Mouse (Mus musculus) intestine, embryonic 14.5 days (tissue): ENCODE measurements around the gene Rap1gap2. TPM values are rescaled to one million over a fixed set of nuclear protein-coding genes. Genes with fewer than 3 reads are reported as not detected.
A peak's percentile ranks its signal among the peaks of the same experiment; 100 is the strongest.

Experiments used
- ATAC-seq: fragments of 200-750 bp; cut with Nextera tagmentation; replicated peaks from 2 replicates; pipeline ENCODE4 v1.8.0; 2017; ENCODE audit warnings: low read depth, moderate number of reproducible peaks, moderate TSS enrichment, moderate library complexity; ENCODE audit not compliant: low FRiP score, low TSS enrichment
- DNase-seq: peaks from one replicate; pipeline ENCODE4 v3.0.0-alpha.2; 2018; ENCODE audit warnings: low spot score
- H3K27ac ChIP-seq: fragments of 300-500 bp; sonication (generic); 2 replicates; pipeline ENCODE4 v1.5.1; 2014; ENCODE audit warnings: low read depth, mild to moderate bottlenecking, control low read depth
- H3K27me3 ChIP-seq: fragments of 300-500 bp; sonication (generic); replicated peaks from 2 replicates; pipeline ENCODE4 v1.6.1; 2014; ENCODE audit warnings: low read length, control low read depth; ENCODE audit not compliant: control insufficient read depth, insufficient read depth
- H3K36me3 ChIP-seq: fragments of 300-500 bp; sonication (generic); 2 replicates; pipeline ENCODE4 v1.6.1; 2014; ENCODE audit warnings: low read length, control low read depth; ENCODE audit not compliant: control insufficient read depth, insufficient read depth
- H3K4me1 ChIP-seq: fragments of 300-500 bp; sonication (generic); replicated peaks from 2 replicates; pipeline ENCODE4 v1.6.1; 2014; ENCODE audit warnings: low read length, control low read depth, mixed read lengths; ENCODE audit not compliant: control insufficient read depth, insufficient read depth
- H3K4me2 ChIP-seq: fragments of 300-500 bp; sonication (generic); 2 replicates; pipeline ENCODE4 v1.6.1; 2014; ENCODE audit warnings: low read length
- H3K4me3 ChIP-seq: fragments of 300-500 bp; sonication (generic); 2 replicates; pipeline ENCODE4 v1.5.1; 2014; ENCODE audit warnings: low read depth, low read length, control low read depth, mixed read lengths
- H3K9ac ChIP-seq: fragments of 300-500 bp; sonication (generic); 2 replicates; pipeline ENCODE4 v1.6.1; 2014; ENCODE audit warnings: mild to moderate bottlenecking, low read length
- H3K9me3 ChIP-seq: fragments of 300-500 bp; sonication (generic); 2 replicates; pipeline ENCODE4 v1.6.1; 2016; ENCODE audit warnings: low read length, control low read depth; ENCODE audit not compliant: control insufficient read depth
- WGBS: fragments of 180-500 bp; shearing (Covaris S2); extraction: QIAGEN DNeasy Blood & Tissue Kit; methylation state at CpG from one replicate; pipeline ENCODE4 v1.1.7; 2014; 5-methylcytosine and 5-hydroxymethylcytosine counted together
- polyA plus RNA-seq: library from polyadenylated mRNA; unstranded; fragments of >200 nt; fragmentation: Nextera tagmentation; extraction: Ambion mirVana; gene quantifications from 2 replicates; pipeline ENCODE4 v1.2.1, GENCODE M21; 2014

Gene Rap1gap2
- polyA plus RNA-seq, 1 experiment from 2014 or later = 11.6 TPM

- H3K9ac ChIP-seq = no peak overlapping the region
- H3K36me3 ChIP-seq = no peaks in the 10 kb centered on the region
- H3K4me3 ChIP-seq = no peak overlapping the region
- no peak overlapping the region for H3K27ac ChIP-seq
- H3K27me3 ChIP-seq = peaks cover 40% of the 10 kb centered on the region
- H3K9me3 ChIP-seq = no peaks in the 10 kb centered on the region
- WGBS = 60% methylated on average over 4 of the region's 4 CpGs
- no peak overlapping the region for H3K4me2 ChIP-seq
- DNase-seq (no peak), ATAC-seq (no peak)
- peaks cover 5% of the 10 kb centered on the region; the same call in 1 of the 2 replicates for H3K4me1 ChIP-seq
These were observed 2.7 kb upstream of the Rap1gap2 start for GRCm38 (mm10) chr11:74613428-74613827.

DNA sequence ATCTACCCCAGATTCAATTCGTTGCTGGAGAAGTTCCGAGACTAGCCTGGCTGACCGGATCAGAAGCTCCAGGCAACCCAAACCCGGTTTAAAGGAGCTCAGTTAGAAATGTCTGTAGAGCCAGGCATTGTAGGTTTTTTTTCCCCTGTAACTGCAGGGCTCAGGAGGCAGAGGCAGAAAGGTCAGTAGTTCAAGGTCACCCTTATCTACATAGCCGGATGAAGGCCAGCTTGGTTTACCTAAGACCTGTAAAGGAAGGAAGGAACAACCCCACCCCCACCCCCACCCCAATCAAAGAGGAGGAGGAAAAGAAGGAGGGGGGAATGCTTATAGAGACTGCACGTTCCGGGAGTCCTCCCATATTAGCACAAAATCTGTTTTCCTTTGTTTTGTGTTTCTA, 722 bp upstream of the Rap1gap2 start:
- DNase-seq = no peak

DNA sequence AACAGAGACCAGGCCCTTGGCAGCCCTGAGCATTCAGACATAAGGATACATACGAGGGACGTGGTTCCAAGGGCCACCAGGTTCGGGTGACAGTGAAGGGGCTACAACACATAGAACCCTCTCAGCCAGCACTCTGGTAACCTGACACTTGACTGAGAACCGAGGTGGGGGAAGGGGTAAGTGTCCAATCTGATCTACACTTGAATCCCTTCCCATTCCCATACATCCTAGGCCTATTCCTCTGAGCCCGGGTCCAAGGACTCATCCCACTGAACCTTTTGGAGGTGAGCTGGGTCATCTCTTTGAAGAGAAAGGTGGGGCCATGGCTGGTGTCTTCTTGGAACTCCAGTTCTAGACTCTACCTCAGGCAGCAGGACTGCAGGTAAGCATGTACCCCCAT, 647 bp downstream of the Rap1gap2 start:
- H3K4me2 ChIP-seq = peak overlapping the region; percentile 51
- peaks cover 5% of the 10 kb centered on the region; the same call in 1 of the 2 replicates for H3K4me1 ChIP-seq
- H3K36me3 ChIP-seq = no peaks in the 10 kb centered on the region
- H3K27ac ChIP-seq = no peak overlapping the region
- DNase-seq = no peak
- no peak for ATAC-seq
- no peak overlapping the region for H3K9ac ChIP-seq
- H3K9me3 ChIP-seq = no peaks in the 10 kb centered on the region
- peaks cover 34% of the 10 kb centered on the region for H3K27me3 ChIP-seq
- 25% methylated on average over 5 of the region's 5 CpGs for WGBS
- no peak overlapping the region for H3K4me3 ChIP-seq

More for the DNA sequence above, 722 bp upstream of the Rap1gap2 start:
- Histone ChIP-seq H3K9me3 (no peaks in the 10 kb centered on the region), H3K4me2 (peak overlapping the region; percentile 51; the same call in 1 of the 2 replicates), H3K9ac (no peak overlapping the region), H3K4me3 (no peak overlapping the region), H3K27ac (no peak overlapping the region), H3K27me3 (peaks cover 34% of the 10 kb centered on the region), H3K4me1 (peaks cover 5% of the 10 kb centered on the region; the same call in 1 of the 2 replicates), H3K36me3 (no peaks in the 10 kb centered on the region)
- WGBS = 7% methylated on average over 7 of the region's 7 CpGs
- no peak for ATAC-seq

GRCm38 (mm10) chr11:74602286-74602685, 8.4 kb downstream of the Rap1gap2 start:
- Histone ChIP-seq H3K4me2 (no peak overlapping the region), H3K27me3 (no peaks in the 10 kb centered on the region), H3K9ac (no peak overlapping the region), H3K4me3 (no peak overlapping the region), H3K36me3 (no peaks in the 10 kb centered on the region), H3K9me3 (no peaks in the 10 kb centered on the region), H3K4me1 (no peaks in the 10 kb centered on the region), H3K27ac (no peak overlapping the region)
- no peak for DNase-seq
- WGBS = 91% methylated on average over 1 of the region's 1 CpGs
- no peak for ATAC-seq

DNA sequence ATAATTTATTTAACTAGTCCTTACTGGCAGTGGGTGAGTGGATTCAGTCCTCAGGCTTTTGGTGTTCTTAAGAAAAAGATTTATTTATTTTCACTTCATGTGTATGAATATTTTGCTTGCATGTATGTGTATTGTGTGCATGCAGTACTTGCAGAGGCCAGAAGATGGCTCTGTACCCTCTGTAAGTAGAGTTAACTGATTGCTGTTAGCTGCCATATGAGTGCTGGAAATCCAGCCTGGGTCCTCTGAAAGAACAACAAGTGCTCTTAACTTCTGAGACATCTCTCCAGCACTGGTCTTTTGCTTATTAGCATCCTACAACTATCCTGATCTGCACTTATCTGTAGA, 12.8 kb downstream of the Rap1gap2 start:
- DNase-seq = no peak
- Histone ChIP-seq H3K9me3 (no peaks in the 10 kb centered on the region), H3K27me3 (peaks cover 3% of the 10 kb centered on the region; the same call in 1 of the 2 replicates), H3K4me1 (no peaks in the 10 kb centered on the region), H3K9ac (no peak overlapping the region), H3K4me2 (no peak overlapping the region), H3K4me3 (no peak overlapping the region), H3K36me3 (no peaks in the 10 kb centered on the region), H3K27ac (no peak overlapping the region)
- ATAC-seq = no peak

DNA sequence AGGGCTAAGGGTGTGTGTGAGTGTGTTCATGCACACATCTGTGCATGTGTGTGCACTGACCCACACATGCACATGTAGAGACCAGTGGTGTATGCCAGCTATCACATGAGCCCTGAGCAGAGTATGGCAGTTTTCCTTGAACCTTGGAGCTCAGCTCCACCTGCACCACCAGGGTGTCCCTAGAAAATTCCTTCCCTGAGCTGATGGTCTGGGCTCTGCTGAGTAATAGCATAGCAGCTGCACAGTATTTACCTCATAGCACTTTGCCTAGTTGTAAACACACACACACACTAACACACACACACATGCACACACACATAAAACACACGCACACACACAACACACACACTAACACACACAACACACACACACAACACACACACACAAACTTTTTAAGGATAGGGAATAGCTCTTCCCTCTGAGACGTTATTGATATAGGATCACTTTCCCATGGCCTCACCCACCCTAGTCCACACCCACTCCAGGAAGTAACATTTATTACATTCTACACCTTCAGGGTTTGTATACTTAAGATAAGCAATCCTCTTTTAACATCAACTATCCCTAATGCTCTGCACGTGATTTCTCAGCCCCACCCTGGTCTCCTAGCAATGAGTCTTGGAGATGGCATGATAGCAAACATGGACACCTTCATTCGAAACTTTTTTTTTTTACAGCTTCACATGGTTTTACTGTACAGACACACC, 13.3 kb downstream of the Rap1gap2 start:
- H3K36me3 ChIP-seq = no peaks in the 10 kb centered on the region
- no peak overlapping the region for H3K27ac ChIP-seq
- H3K4me3 ChIP-seq = no peak overlapping the region
- WGBS = 48% methylated on average over 4 of the region's 4 CpGs
- peak; percentile 85 for ATAC-seq
- no peak for DNase-seq
- no peaks in the 10 kb centered on the region for H3K9me3 ChIP-seq
- no peak overlapping the region for H3K4me2 ChIP-seq
- no peaks in the 10 kb centered on the region for H3K4me1 ChIP-seq
- H3K27me3 ChIP-seq = peaks cover 7% of the 10 kb centered on the region
- H3K9ac ChIP-seq = no peak overlapping the region

DNA sequence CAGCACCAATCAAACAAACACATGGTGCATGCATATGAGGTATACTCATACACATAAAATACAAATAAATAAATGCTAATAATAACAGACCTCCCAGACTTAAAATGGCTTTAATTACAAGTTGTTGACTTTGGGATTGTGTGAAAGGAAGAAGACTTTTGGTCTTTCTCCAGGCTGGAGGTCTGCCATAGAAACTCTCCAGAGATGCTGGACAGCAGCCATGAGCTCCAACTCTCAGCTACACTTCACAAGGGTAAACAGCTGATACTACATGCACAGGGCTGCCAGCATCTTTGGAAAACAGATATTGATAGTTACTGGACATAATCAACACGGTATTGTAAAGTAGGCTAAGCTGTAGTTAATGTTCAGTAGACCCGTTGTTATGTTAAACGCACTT, 18.5 kb downstream of the Rap1gap2 start:
- ATAC-seq (no peak), DNase-seq (no peak)
- Histone ChIP-seq H3K36me3 (no peaks in the 10 kb centered on the region), H3K27ac (no peak overlapping the region), H3K9ac (no peak overlapping the region), H3K4me3 (no peak overlapping the region), H3K4me1 (0 out of 2 replicates have a peak, but pooled peaks cover 3% of the 10 kb centered on the region), H3K4me2 (no peak overlapping the region), H3K27me3 (peaks cover 57% of the 10 kb centered on the region), H3K9me3 (no peaks in the 10 kb centered on the region)
- 84% methylated on average over 3 of the region's 3 CpGs for WGBS

GRCm38 (mm10) chr11:74590691-74591090, 20.0 kb downstream of the Rap1gap2 start:
- no peak overlapping the region for H3K27ac ChIP-seq
- WGBS = 37% methylated on average over 13 of the region's 13 CpGs
- no peaks in the 10 kb centered on the region for H3K9me3 ChIP-seq
- H3K9ac ChIP-seq = no peak overlapping the region
- H3K27me3 ChIP-seq = peaks cover 68% of the 10 kb centered on the region
- ATAC-seq (no peak), DNase-seq (no peak)
- H3K36me3 ChIP-seq = no peaks in the 10 kb centered on the region
- 0 out of 2 replicates have a peak, but pooled peaks cover 3% of the 10 kb centered on the region for H3K4me1 ChIP-seq
- H3K4me2 ChIP-seq = no peak overlapping the region
- no peak overlapping the region for H3K4me3 ChIP-seq

- Histone ChIP-seq H3K4me2 (peak overlapping the region; percentile 58), H3K36me3 (no peaks in the 10 kb centered on the region), H3K27me3 (peaks cover 68% of the 10 kb centered on the region), H3K9ac (no peak overlapping the region), H3K4me1 (0 out of 2 replicates have a peak, but pooled peaks cover 3% of the 10 kb centered on the region), H3K4me3 (peak overlapping the region; percentile 36), H3K27ac (no peak overlapping the region), H3K9me3 (no peaks in the 10 kb centered on the region)
- under 1% methylated on average over 25 of the region's 25 CpGs for WGBS
- no peak for DNase-seq
- no peak for ATAC-seq
These were observed 20.5 kb downstream of the Rap1gap2 start for GRCm38 (mm10) chr11:74590239-74590596.
